21 mouse cellular contexts compared by ENCODE assay signal in genomic region chr7:139384500-139384899, GRCm38 (mm10).
"Had no signal": no experiment of that assay in that cellular context is flagged by ENCODE, and none has a peak within 500 bp of the region (broad histone marks: within the 10 kb centered on the region; RNA-seq: fewer than 3 reads in every experiment).

No protein-coding gene starts in this region.

- H3K27ac ChIP-seq: hindbrain, embryonic 13.5 days; hindbrain, embryonic 15.5 days; hindbrain, postnatal 0 days; kidney, embryonic 15.5 days; kidney, postnatal 0 days; left cerebral cortex, adult 2 months; limb, embryonic 10.5 days; limb, embryonic 12.5 days; liver, embryonic 13.5 days had no signal

- H3K9me3 ChIP-seq: hindbrain, embryonic 13.5 days; hindbrain, embryonic 15.5 days; kidney, embryonic 15.5 days; limb, embryonic 10.5 days; limb, embryonic 12.5 days; liver, embryonic 13.5 days had no signal

- H3K4me3 ChIP-seq: hindbrain, embryonic 13.5 days; hindbrain, embryonic 15.5 days; kidney, embryonic 15.5 days; left cerebral cortex, adult 2 months; limb, embryonic 10.5 days; limb, embryonic 12.5 days; liver, embryonic 13.5 days had no signal

- DNase-seq: gastrocnemius, postnatal 14 days; gastrocnemius, postnatal 36 days; heart, adult 18-20 months; heart, postnatal 14 days; heart, postnatal 36 days; kidney, adult 11 months; kidney, adult 2 months; kidney, adult 9 months; kidney, postnatal 14 days; kidney, postnatal 36 days; liver; liver, embryonic 13.5 days had no signal

- H3K36me3 ChIP-seq: hindbrain, embryonic 13.5 days; hindbrain, embryonic 15.5 days; kidney, embryonic 15.5 days; limb, embryonic 10.5 days; limb, embryonic 12.5 days; liver, embryonic 13.5 days had no signal

- H3K9ac ChIP-seq: hindbrain, embryonic 13.5 days; hindbrain, embryonic 15.5 days; kidney, embryonic 15.5 days; limb, embryonic 12.5 days; liver, embryonic 13.5 days had no signal

- ATAC-seq: hindbrain, postnatal 0 days; intestine, embryonic 16.5 days had no signal

- H3K27me3 ChIP-seq: hindbrain, embryonic 13.5 days; hindbrain, embryonic 15.5 days; kidney, embryonic 15.5 days; limb, embryonic 12.5 days; liver, embryonic 13.5 days had no signal
